Mouse (Mus musculus) NIH3T3 (cell line): ENCODE measurements at regions not wholly inside any gene's neighbourhood (a gene's known extent, or its start where the extent isn't known, plus 50 kb on each side); places are given as distances from the start of the nearest gene placed in this dataset.

Source experiments
- DNase-seq: peaks from one replicate; pipeline ENCODE4 v3.0.0-alpha.2; 2012; ENCODE audit warnings: low read depth

GRCm38 (mm10) chr3:129386522-129386921 is 54.0 kb upstream of the Enpep start:
- DNase-seq, result no peak

GRCm38 (mm10) chr3:129390506-129390905 is 58.0 kb upstream of the Enpep start:
- no peak for DNase-seq

- DNase-seq, result no peak
Observed at GRCm38 (mm10) chr3:129391888-129392813, 59.6 kb upstream of the Enpep start.

- DNase-seq, result no peak
Observed at GRCm38 (mm10) chr3:129392814-129393804, 60.6 kb upstream of the Enpep start.

- no peak for DNase-seq
Observed at GRCm38 (mm10) chr3:129397481-129397880, 65.0 kb upstream of the Enpep start.

- DNase-seq, result no peak
Observed at GRCm38 (mm10) chr3:129400092-129400924, 67.8 kb upstream of the Enpep start.

GRCm38 (mm10) chr3:129411389-129412054 is 79.0 kb upstream of the Enpep start:
- no peak for DNase-seq

- DNase-seq, result no peak
Observed at GRCm38 (mm10) chr3:129412126-129412960, 79.8 kb upstream of the Enpep start.

GRCm38 (mm10) chr3:129412961-129413246 is 80.4 kb upstream of the Enpep start:
- no peak for DNase-seq

- no peak for DNase-seq
Observed at GRCm38 (mm10) chr3:129415656-129416055, 83.1 kb upstream of the Enpep start.

GRCm38 (mm10) chr3:129416337-129416736 is 83.8 kb upstream of the Enpep start:
- no peak for DNase-seq

- DNase-seq, result peak; percentile 79
Observed at GRCm38 (mm10) chr3:129421620-129422239, 89.2 kb upstream of the Enpep start.

- no peak for DNase-seq
Observed at GRCm38 (mm10) chr3:129428750-129429149, 96.2 kb upstream of the Enpep start.

GRCm38 (mm10) chr3:129429161-129430111 is 96.9 kb upstream of the Enpep start:
- peak; percentile 11 for DNase-seq

GRCm38 (mm10) chr3:129434056-129434455 is 98.1 kb upstream of the Elovl6 start:
- no peak for DNase-seq

- no peak for DNase-seq
Observed at GRCm38 (mm10) chr3:129437687-129438086, 94.5 kb upstream of the Elovl6 start.

- no peak for DNase-seq
Observed at GRCm38 (mm10) chr3:129442756-129443155, 89.4 kb upstream of the Elovl6 start.

GRCm38 (mm10) chr3:129444221-129444620 is 87.9 kb upstream of the Elovl6 start:
- no peak for DNase-seq

- no peak for DNase-seq
Observed at GRCm38 (mm10) chr3:129445961-129446360, 86.2 kb upstream of the Elovl6 start.
